Mouse (Mus musculus) kidney, embryonic 16.5 days (tissue): ENCODE measurements around the gene Tenm2. TPM values are rescaled to one million over a fixed set of nuclear protein-coding genes. Genes with fewer than 3 reads are reported as not detected.

Source experiments
- ATAC-seq: fragments of 200-750 bp; cut with Nextera tagmentation; 2 replicates; pipeline ENCODE4 v1.8.0; 2017; ENCODE audit warnings: moderate TSS enrichment; ENCODE audit not compliant: low FRiP score, low TSS enrichment
- H3K27ac ChIP-seq: fragments of 300-500 bp; sonication (generic); 2 replicates; pipeline ENCODE4 v1.5.1; 2014; ENCODE audit warnings: low read length
- H3K27me3 ChIP-seq: fragments of 300-500 bp; sonication (generic); 2 replicates; pipeline ENCODE4 v1.6.1; 2014; ENCODE audit warnings: low read length, control low read depth, mixed read lengths; ENCODE audit not compliant: insufficient read depth
- H3K36me3 ChIP-seq: fragments of 300-500 bp; sonication (generic); 2 replicates; pipeline ENCODE4 v1.6.1; 2014; ENCODE audit warnings: low read length, control low read depth, mixed read lengths; ENCODE audit not compliant: insufficient read depth
- H3K4me1 ChIP-seq: fragments of 300-500 bp; sonication (generic); 2 replicates; pipeline ENCODE4 v1.6.1; 2014; ENCODE audit warnings: low read length, control low read depth, mixed read lengths; ENCODE audit not compliant: insufficient read depth
- H3K4me2 ChIP-seq: fragments of 300-500 bp; sonication (generic); replicated peaks from 2 replicates; pipeline ENCODE4 v1.6.1; 2014; ENCODE audit warnings: low read depth, low read length
- H3K4me3 ChIP-seq: fragments of 300-500 bp; sonication (generic); 2 replicates; pipeline ENCODE4 v1.5.1; 2014; ENCODE audit warnings: mild to moderate bottlenecking, low read length
- H3K9ac ChIP-seq: fragments of 300-500 bp; sonication (generic); replicated peaks from 2 replicates; pipeline ENCODE4 v1.6.1; 2014; ENCODE audit warnings: low read length
- H3K9me3 ChIP-seq: fragments of 300-500 bp; sonication (generic); 2 replicates; pipeline ENCODE4 v1.6.1; 2016; ENCODE audit warnings: low read length, control low read depth
- WGBS: fragments of 180-500 bp; shearing (Covaris S2); extraction: QIAGEN DNeasy Blood & Tissue Kit; methylation state at CpG from one replicate; pipeline ENCODE4 v1.1.7; 2014; 5-methylcytosine and 5-hydroxymethylcytosine counted together
- polyA plus RNA-seq: library from polyadenylated mRNA; unstranded; fragments of >200 nt; fragmentation: Nextera tagmentation; extraction: Ambion mirVana; gene quantifications from 2 replicates; pipeline ENCODE4 v1.2.1, GENCODE M21; 2015

Tenm2 gene
- polyA plus RNA-seq, 1 experiment from 2014 or later, result 0.76 TPM

DNA sequence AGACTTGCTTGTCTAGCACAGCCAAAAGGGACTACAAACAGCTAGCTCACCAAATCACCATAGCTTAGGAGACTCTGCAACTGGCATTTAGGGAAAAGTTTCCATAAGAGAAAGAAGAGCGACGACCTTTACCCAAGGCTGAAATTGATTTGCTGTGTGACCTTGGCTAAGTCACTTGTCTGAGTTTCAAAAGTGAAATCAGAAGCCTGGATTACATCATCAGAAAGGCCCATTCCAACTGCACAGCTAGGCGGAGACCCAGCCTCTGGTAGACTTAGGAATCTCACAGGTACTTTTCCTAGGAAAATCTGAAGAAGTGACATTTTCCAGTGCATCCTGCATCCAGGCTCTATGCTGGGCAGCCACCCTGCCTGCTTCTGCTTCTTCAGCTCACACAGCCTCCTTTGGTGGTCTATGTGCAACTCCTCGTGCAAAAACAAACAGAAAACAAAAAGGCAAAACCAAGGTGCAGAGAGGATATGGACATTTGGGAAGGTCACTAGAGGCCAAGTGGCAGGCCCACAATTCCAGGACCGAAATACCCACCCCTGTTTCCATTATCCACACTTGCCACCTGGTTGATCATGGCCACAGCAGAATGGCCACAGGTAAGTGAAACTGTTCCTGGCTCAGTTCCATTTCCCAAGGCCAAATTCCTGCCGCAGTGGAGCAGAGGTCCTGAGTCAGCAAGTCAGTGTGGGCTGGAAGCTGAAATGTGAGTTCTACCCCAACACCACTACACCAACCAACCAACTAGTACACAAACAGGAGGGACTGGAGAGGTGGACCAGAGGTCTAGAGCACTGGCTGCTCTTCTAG is 1260.9 kb downstream of the Tenm2 start:
- no peak overlapping the region for H3K4me3 ChIP-seq
- peak overlapping the region; percentile 33; the same call in 1 of the 2 replicates for H3K27ac ChIP-seq
- H3K9me3 ChIP-seq, result no peaks in the 10 kb centered on the region
- H3K4me1 ChIP-seq, result peaks cover 43% of the 10 kb centered on the region
- ATAC-seq, result no peak
- H3K9ac ChIP-seq, result no peak overlapping the region
- H3K27me3 ChIP-seq, result no peaks in the 10 kb centered on the region
- H3K4me2 ChIP-seq, result no peak overlapping the region
- WGBS, result 76% methylated on average over 6 of the region's 6 CpGs
- no peaks in the 10 kb centered on the region for H3K36me3 ChIP-seq

- no peaks in the 10 kb centered on the region for H3K27me3 ChIP-seq
- peaks cover 35% of the 10 kb centered on the region for H3K4me1 ChIP-seq
- H3K27ac ChIP-seq, result no peak overlapping the region
- ATAC-seq, result no peak
- WGBS, result 42% methylated on average over 7 of the region's 7 CpGs
- H3K36me3 ChIP-seq, result no peaks in the 10 kb centered on the region
- no peaks in the 10 kb centered on the region for H3K9me3 ChIP-seq
- H3K4me2 ChIP-seq, result no peak overlapping the region
- H3K9ac ChIP-seq, result no peak overlapping the region
- H3K4me3 ChIP-seq, result no peak overlapping the region
These were observed 1262.6 kb downstream of the Tenm2 start for GRCm38 (mm10) chr11:35973135-35973534.

GRCm38 (mm10) chr11:35972270-35972931 is 1263.4 kb downstream of the Tenm2 start:
- Histone ChIP-seq H3K4me1 (peaks cover 31% of the 10 kb centered on the region), H3K9ac (0 out of 2 replicates have a peak overlapping the region, but pooled peaks have one; percentile 10), H3K9me3 (no peaks in the 10 kb centered on the region), H3K27ac (no peak overlapping the region), H3K4me2 (no peak overlapping the region), H3K4me3 (no peak overlapping the region), H3K27me3 (no peaks in the 10 kb centered on the region), H3K36me3 (no peaks in the 10 kb centered on the region)
- WGBS, result 16% methylated on average over 6 of the region's 6 CpGs
- ATAC-seq, result no peak

- no peak overlapping the region for H3K4me3 ChIP-seq
- H3K4me2 ChIP-seq, result no peak overlapping the region
- 82% methylated on average over 19 of the region's 19 CpGs for WGBS
- H3K9me3 ChIP-seq, result no peaks in the 10 kb centered on the region
- no peak overlapping the region for H3K27ac ChIP-seq
- H3K36me3 ChIP-seq, result no peaks in the 10 kb centered on the region
- no peak overlapping the region for H3K9ac ChIP-seq
- ATAC-seq, result no peak
- H3K27me3 ChIP-seq, result no peaks in the 10 kb centered on the region
- peaks cover 26% of the 10 kb centered on the region for H3K4me1 ChIP-seq
These were observed 1264.7 kb downstream of the Tenm2 start for GRCm38 (mm10) chr11:35970806-35971705.

DNA sequence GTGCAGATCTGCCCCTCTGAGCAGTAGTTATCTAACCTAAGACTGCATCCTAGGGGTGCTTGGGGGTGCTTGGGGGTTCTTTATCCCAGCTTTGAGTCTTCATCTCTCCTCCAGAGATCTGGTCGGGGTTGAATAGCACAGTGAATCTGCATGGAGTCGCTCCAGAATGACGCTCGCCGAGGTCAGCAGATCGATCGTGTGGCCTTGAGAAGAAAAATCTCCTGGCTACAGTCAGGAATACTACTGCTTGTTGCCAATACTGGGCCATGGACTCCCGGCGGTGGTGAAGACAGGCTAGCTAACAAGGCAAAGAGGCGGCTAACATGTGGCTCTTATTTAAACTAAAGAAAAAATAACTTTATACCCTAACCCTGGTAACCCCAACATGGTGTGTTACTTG is 1267.5 kb downstream of the Tenm2 start:
- 94% methylated on average over 10 of the region's 10 CpGs for WGBS
- H3K9ac ChIP-seq, result no peak overlapping the region
- no peak overlapping the region for H3K4me3 ChIP-seq
- no peak overlapping the region for H3K4me2 ChIP-seq
- peaks cover 22% of the 10 kb centered on the region for H3K4me1 ChIP-seq
- ATAC-seq, result no peak
- no peaks in the 10 kb centered on the region for H3K27me3 ChIP-seq
- H3K27ac ChIP-seq, result no peak overlapping the region
- H3K9me3 ChIP-seq, result no peaks in the 10 kb centered on the region
- H3K36me3 ChIP-seq, result no peaks in the 10 kb centered on the region

DNA sequence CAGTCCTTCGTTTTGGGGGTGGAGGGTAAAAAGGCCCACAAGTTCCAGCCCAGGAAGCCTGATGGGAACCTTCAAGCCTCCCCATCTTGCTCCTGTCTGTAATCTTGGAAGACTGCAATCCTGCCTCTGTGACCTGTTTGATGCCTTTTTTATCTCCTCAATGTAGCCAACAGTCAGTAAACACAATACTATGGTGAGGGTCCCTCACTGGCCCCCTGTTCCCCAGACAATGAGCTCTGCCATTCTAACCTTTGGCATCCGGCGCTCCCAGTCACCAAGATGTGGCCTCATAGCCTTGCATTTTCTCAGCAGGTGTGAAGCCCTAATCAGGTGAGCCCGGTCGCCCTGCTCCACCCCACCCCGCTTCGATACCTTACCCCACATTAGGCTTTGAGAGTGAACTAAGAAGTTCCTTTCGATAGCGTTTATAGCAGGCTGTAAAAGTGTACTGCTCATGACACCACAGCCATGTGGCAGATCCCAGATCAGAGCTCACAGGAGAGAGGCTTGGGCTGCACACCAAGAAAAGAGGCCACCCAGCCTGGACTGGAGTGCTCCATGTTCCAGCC is 1271.7 kb downstream of the Tenm2 start:
- no peaks in the 10 kb centered on the region for H3K27me3 ChIP-seq
- H3K36me3 ChIP-seq, result no peaks in the 10 kb centered on the region
- no peak overlapping the region for H3K27ac ChIP-seq
- H3K4me2 ChIP-seq, result no peak overlapping the region
- H3K9me3 ChIP-seq, result no peaks in the 10 kb centered on the region
- H3K4me1 ChIP-seq, result peaks cover 5% of the 10 kb centered on the region
- H3K4me3 ChIP-seq, result no peak overlapping the region
- H3K9ac ChIP-seq, result no peak overlapping the region
- 54% methylated on average over 9 of the region's 9 CpGs for WGBS
- no peak for ATAC-seq

DNA sequence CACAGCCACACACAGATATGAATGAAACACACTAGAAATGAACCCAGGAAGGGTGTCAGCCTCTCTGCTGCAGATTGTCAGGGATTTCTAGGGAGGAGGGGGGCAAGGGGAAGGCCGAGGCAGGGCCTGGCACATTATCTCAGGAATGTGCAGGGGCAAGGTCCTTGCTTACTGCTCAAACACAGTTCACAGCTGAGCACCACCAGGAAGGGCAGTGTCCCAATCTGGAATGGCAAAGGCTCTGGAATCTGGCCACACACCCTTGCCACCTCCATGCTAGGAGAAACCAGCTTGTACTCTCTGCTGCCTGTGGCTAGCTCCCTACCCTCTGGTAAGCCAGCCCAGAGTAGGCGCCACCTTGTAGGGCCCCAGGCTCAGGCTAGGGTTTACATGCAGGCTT is 1272.2 kb downstream of the Tenm2 start:
- Histone ChIP-seq H3K36me3 (no peaks in the 10 kb centered on the region), H3K9me3 (no peaks in the 10 kb centered on the region), H3K27ac (no peak overlapping the region), H3K4me2 (no peak overlapping the region), H3K4me1 (peaks cover 5% of the 10 kb centered on the region), H3K9ac (no peak overlapping the region), H3K4me3 (no peak overlapping the region), H3K27me3 (no peaks in the 10 kb centered on the region)
- peak; percentile 52; the same call in 1 of the 2 replicates for ATAC-seq
- WGBS, result 44% methylated on average over 2 of the region's 2 CpGs

DNA sequence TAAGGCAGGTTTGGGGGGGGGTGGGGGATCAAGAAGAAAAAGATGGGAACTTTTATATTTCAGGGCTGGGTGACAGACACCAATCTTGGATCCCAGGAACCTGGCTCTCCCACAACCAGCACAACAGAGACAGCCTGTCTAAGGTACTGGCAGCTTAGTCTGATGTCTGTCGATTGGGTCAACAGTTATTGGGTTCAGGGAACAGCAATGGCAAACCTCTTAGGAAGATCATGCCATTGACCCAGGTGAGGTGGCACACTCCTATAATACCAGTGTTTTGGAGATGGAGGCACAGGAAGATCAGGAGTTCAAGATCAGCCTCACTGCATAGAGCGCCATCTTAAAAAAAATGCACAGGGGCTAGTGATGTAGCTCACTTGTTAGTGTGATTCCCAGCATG is 1273.3 kb downstream of the Tenm2 start:
- Histone ChIP-seq H3K9ac (no peak overlapping the region), H3K27me3 (no peaks in the 10 kb centered on the region), H3K4me3 (no peak overlapping the region), H3K4me2 (no peak overlapping the region), H3K4me1 (peaks cover 5% of the 10 kb centered on the region), H3K36me3 (no peaks in the 10 kb centered on the region), H3K27ac (no peak overlapping the region), H3K9me3 (no peaks in the 10 kb centered on the region)
- no peak for ATAC-seq
- WGBS, result 89% methylated on average over 2 of the region's 2 CpGs

DNA sequence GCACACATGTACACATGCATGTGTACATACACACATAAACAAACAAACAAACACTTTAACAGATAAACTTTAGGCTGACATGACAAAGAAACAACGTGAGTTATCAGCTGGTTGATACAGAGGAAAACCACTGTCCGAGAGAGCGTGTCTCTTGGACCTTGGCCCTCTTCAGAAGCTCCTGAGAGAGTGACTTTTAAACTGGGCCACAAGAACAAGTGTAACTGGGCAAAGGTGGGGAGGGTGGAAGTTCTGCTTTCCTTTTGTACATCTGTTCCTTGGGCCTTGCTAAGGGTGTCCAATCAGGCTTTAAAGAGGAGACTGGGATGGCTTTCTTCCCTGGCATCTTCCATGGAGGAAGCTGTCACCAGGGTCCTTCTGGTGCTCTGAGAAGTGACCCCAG is 1276.5 kb downstream of the Tenm2 start:
- H3K27me3 ChIP-seq, result no peaks in the 10 kb centered on the region

More for the DNA sequence above, 1276.5 kb downstream of the Tenm2 start:
- Histone ChIP-seq H3K4me3 (no peak overlapping the region), H3K4me1 (peaks cover 21% of the 10 kb centered on the region), H3K9me3 (no peaks in the 10 kb centered on the region), H3K27ac (no peak overlapping the region), H3K9ac (no peak overlapping the region), H3K36me3 (no peaks in the 10 kb centered on the region), H3K4me2 (no peak overlapping the region)
- no peak for ATAC-seq
- WGBS, result 91% methylated on average over 3 of the region's 3 CpGs
